Mouse (Mus musculus) C2C12 (cell line): Measurements from ENCODE around the gene Necab2.

Experiments
- CEBPB ChIP-seq: IDR thresholded peaks from one replicate; pipeline ENCODE4 v1.6.1; 2011; ENCODE audit warnings: low read depth, mild to moderate bottlenecking, control low read depth, moderate library complexity
- CTCF ChIP-seq: IDR thresholded peaks from one replicate; pipeline ENCODE4 v1.5.1; 2011; ENCODE audit not compliant: control insufficient read depth, insufficient read depth, insufficient read length
- FOSL1 ChIP-seq: IDR thresholded peaks from one replicate; pipeline ENCODE4 v1.8.0; 2011; ENCODE audit warnings: mild to moderate bottlenecking, low read length; ENCODE audit not compliant: poor library complexity, insufficient read depth, severe bottlenecking
- MAX ChIP-seq: IDR thresholded peaks from one replicate; pipeline ENCODE4 v1.6.1; 2011; ENCODE audit warnings: mild to moderate bottlenecking, control low read depth
- MYOD1 ChIP-seq: IDR thresholded peaks from one replicate; pipeline ENCODE4 v1.6.1; 2011; ENCODE audit warnings: low read depth; ENCODE audit not compliant: control insufficient read depth, insufficient read length
- MYOG ChIP-seq: IDR thresholded peaks from one replicate; pipeline ENCODE4 v1.6.1; 2011; ENCODE audit not compliant: control insufficient read depth, insufficient read length; ENCODE audit errors: extremely low read depth
- USF1 ChIP-seq: IDR thresholded peaks from one replicate; pipeline ENCODE4 v1.6.1; 2011; ENCODE audit warnings: low read depth, mild to moderate bottlenecking, control low read depth, moderate library complexity

DNA sequence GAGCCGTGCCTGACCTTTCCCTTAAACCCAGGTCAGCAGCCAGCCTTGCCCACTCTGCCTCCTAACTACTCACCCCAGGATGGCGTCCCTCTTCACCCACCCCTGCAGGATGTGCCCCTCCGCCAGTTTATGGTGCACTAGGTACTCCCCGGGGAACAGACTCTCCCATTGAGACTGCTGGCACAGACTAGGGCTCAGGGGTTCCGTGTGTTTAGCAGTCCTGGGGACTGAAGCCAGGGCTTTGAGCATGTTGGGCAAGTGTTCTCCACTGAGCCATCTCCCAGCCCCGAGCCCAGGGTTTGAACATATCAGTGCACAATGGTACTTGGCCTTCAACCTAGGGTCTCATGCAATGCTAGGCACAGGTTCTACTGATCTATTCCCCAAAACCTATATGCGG, 11.0 kb upstream of the Necab2 start:
- TF ChIP-seq CTCF (no peak), CEBPB (no peak), USF1 (no peak), MAX (no peak), MYOD1 (no peak), MYOG (no peak), FOSL1 (no peak)
